Mouse (Mus musculus): Measurements from ENCODE around the gene Sema6b. TPM values are rescaled to one million over a fixed set of nuclear protein-coding genes. Genes with fewer than 3 reads are reported as not detected.
A peak's percentile ranks its signal among the peaks of the same experiment; 100 is the strongest.
"Not testable (repeated sequence)": the region's sequence is repeated elsewhere in the genome, so short reads cannot be mapped to it uniquely, and the experiment has no call there.

The Sema6b gene
- total RNA-seq, 1 experiment from 2014 or later = 11.9 TPM

DNA sequence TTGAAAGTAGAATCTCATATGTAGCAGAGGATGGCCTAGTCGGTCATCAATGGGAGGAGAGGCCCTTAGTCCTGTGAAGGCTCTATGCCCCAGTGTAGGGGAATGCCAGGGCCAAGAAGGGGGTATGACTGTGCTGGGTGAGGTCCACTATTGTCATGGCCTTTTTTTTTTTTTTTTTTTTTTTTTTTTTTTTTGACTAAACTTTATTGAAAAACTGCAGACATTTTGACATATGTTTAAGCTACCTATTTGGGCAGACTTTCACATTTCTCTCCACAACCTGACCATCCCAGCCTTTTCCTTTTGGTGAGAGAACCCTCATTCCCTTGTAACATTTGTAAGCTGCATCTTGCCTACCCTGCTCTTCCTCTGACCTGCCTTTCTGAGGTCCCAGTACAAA is 47.8 kb downstream of the Sema6b start:
- no peak for DNase-seq

DNA sequence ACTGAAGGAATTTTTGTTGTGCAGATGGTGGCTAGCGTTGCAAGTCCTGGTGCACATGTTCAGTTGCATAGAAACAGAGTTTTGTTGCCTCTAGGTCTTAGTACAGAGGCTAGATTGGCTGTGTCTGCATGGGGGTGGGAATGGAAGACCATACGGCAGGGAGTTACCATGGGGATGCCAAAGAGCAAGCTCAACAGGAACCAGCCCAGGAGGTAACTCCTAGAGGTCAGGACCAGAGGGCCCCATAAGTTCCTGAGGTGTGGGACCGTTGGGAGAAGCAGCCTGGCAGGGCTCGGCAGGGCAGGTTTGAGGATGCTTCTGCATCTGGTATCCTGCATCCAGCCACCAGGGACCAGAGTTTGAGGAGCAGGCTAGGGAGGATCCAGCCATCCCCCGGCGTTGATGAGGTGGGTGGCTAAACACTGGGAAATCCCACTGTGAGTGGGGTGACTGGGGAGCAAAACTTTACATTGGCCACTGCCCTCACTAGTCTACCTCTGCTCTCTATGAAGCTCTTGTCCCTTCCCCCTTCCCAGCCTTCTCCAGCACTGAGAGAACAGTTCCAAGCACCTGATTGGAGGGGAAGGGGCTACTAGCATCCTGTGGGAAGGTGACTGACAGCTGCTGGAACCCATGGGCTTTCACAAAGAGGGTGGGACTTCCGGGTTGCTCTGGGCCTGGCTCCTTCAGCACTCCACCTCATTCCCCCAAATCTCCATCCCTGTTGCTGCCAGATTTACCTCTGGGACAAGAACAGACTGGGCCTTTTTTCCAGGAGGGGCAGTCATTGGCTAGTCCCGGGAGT is 59.2 kb downstream of the Sema6b start:
- DNase-seq = peak; percentile 55

DNA sequence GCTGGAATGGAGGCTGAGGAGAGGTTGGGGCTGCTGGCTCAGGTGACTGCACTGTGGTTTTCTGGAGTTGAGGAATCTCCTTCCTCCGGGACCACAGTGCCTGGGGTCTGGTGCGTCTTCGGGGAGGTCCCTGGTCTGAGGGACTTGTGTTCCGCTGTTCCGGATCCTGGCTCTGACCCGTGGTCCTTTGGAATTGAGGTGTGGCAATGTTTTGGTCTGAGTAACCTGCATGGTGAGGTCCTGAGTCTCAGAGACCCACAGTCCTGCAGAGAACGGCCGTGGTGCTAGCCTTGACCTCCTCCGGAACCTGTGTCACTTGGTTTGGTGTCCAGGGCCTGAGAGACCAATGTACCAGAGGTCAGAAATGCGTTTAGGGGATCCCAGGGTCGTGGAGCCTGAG is 60.2 kb downstream of the Sema6b start:
- no peak for DNase-seq

DNA sequence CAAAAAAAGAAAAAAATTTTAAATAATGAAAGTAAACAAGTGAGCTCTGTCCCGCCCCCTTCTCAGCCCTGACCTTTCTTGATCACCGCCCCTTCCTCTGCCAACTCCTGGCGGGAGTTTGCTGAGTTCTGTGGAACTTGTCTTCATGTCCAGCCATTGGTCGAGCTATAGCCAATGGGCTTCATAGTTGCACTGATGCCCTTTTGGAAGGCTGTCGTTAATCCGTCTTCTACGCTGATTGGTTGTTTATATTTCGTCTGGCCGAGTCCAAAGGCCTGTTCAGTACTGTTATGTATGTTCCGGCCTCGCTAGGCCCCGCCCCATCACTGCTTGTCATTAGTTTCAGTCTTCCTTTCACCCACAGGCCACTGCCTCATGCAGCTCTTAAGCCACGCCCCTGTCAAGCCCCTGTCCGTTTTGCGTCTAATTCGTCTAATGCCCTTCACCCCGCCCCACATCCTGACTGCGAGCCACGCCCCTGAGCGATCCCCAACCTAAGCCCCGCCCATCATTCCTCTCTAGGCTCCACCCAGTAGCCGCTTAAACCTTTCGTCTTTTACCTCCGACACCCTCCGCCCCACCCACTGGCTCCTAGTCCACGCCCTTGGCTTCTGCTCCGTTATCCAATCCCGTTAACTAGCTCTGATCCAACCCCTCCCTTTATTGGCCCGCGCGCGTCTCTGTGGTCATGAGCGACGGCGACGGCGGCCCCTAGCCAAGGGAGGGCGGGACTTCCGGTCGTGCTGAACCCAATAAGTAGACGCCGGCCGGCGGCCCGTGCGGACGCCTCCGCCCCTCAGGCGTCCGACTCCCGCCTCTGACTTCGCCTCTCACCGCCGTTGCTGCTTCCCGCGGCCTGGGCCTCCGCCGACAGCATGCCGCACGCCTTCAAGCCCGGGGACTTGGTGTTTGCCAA is 61.0 kb downstream of the Sema6b start, which contains the start of gene Hdgfl2:
Hdgfl2 (plus strand) TSS at position 755 of the 916 bp plus-strand sequence.
- DNase-seq = peak; percentile 100

DNA sequence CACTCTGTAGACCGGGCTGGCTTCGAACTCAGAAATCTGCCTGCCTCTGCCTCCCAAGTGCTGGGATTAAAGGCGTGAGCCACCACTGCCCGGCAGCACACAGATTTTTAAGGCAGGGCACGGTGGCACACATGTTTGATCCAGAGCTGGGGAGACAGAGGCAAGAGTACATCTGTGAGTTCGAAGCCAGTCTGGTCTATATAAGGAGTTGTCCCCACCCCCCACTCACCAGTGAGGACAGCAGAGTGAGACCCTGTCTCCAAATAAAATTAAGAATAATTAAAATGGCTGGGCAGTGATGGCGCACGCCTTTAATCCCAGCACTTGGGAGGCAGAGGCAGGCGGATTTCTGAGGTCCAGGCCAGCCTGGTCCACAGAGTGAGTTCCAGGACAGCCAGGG is 61.8 kb downstream of the Sema6b start:
- not testable (repeated sequence) for DNase-seq

DNA sequence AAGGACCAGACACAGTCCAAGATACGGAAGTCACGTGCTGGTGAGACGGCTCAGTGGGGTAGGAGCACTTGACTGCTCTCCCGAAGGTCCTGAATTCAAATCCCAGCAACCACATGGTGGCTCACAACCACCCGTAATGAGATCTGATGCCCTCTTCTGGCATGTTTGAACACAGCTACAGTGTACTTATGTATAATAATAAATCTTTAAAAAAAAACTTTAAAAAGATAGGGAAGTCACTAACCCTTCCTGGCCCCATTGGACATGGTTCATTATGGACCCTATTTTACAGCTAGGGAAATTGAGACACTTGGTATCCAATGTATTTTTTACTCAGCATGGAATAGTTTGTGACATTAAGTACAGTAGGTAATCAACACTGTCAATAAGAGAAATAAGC is 62.6 kb downstream of the Sema6b start:
- DNase-seq = no peak

DNA sequence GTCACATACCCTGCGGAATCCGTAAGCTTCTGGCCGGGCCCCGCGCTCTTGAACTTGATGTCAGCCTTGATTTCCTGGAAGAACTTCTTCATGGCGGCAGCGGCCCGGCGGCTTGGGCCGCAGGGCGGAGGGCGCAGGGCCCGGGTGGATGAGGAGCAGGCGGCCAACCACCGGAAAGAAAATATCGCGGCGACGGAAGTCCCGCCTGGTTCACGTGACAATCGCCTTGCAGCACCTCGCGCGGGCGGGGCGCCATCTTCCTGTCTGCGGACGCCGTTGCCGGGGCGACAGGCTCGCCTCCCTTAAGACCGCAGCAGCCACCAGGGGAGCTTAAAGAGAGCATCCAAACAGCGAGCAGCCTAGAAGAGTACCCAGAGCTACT is 65.3 kb downstream of the Sema6b start, which contains the start of gene Ubxn6:
Ubxn6 (minus strand) TSS at position 202 of the 382 bp plus-strand sequence.
- peak; percentile 99 for DNase-seq

DNA sequence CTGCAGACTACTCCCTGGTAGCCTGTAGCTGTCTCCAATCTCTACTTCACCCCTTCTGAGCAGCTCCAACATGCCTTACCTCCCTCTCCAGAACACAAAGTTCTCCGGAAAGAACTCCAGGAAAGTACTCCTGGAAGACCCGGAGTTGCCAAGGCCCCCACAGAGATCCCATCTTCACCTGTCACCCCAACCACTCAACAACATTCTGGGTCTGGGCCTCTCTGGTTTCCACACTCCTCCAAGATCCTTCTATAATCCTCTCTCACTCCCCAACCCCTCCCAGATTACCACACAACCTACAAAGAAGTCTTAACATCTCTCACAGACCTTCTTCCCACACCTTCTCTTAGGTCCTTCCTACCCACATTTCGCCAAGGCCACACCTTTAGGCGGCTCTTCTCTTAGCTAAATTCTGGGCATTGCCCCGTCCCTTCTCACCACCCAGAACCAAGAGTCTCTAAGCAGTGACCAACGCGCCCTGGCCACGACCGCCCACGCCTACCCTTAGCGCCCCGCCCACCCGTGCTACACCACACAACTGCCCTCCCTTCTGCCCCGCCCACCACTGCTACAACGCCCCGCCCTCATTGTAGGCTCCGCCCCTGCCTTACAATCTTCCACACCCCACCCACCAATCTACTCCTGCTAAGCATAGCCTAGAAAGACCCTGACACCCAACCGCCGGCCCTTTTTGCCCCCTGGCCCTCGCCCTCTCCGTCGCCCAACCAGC is 65.9 kb downstream of the Sema6b start:
- DNase-seq = peak; percentile 95

Small RNA genes lying within 50 kb of the gene (microRNA-seq; reads per million reads assigned to microRNA genes)
- gene Gm44397 = 0 reads per million in 2 experiments

Other genes with a start within 250 kb of the Sema6b start
- 4.8 and 7.5 TPM in 2 replicates for gene Zfp959, start 248.2 kb downstream of the Sema6b start, total RNA-seq (2021)
- 4.4 and 5.4 TPM in 2 replicates for gene Zfp119b, start 190.8 kb downstream of the Sema6b start, total RNA-seq (2021)
- 1.2 and 1.6 TPM in 2 replicates for gene Ebi3, start 187.7 kb downstream of the Sema6b start, total RNA-seq (2021)
- gene Yju2, start 181.2 kb downstream of the Sema6b start, total RNA-seq (2021) = 18.2 and 24.8 TPM in 2 replicates
- 1.2 and 3.7 TPM in 2 replicates for gene Shd, start 169.9 kb downstream of the Sema6b start, total RNA-seq (2021)
- 1.6 and 2.9 TPM in 2 replicates for gene Fsd1, start 153.8 kb downstream of the Sema6b start, total RNA-seq (2021)
- 14.5 and 14.6 TPM in 2 replicates for gene Stap2, start 134.8 kb downstream of the Sema6b start, total RNA-seq (2021)
- 86.1 and 91.1 TPM in 2 replicates for gene Mpnd, start 134.6 kb downstream of the Sema6b start, total RNA-seq (2021)
- gene Sh3gl1, start 103.7 kb downstream of the Sema6b start, total RNA-seq (2021) = 46.2 and 53.7 TPM in 2 replicates
- gene Chaf1a, start 99.9 kb downstream of the Sema6b start, total RNA-seq (2021) = 8.3 and 10.2 TPM in 2 replicates
- 65.6 and 79.5 TPM in 2 replicates for gene Ubxn6, start 65.3 kb downstream of the Sema6b start, total RNA-seq (2021)
- 52.5 and 60.1 TPM in 2 replicates for gene Hdgfl2, start 60.7 kb downstream of the Sema6b start, total RNA-seq (2021)
- gene Plin4, start 30.5 kb downstream of the Sema6b start, total RNA-seq (2021) = 76.6 and 87.5 TPM in 2 replicates
- 91.4 and 109 TPM in 2 replicates for gene Plin5, start 22.7 kb downstream of the Sema6b start, total RNA-seq (2021)
- 58.3 and 63.2 TPM in 2 replicates for gene Lrg1, start 18.3 kb downstream of the Sema6b start, total RNA-seq (2021)
- 8.2 and 8.6 TPM in 2 replicates for gene Tnfaip8l1, start 22.1 kb upstream of the Sema6b start, total RNA-seq (2021)
- 61.6 and 63.5 TPM in 2 replicates for gene Mydgf, start 43.6 kb upstream of the Sema6b start, total RNA-seq (2021)
- 31.5 and 33.4 TPM in 2 replicates for gene Dpp9, start 78.6 kb upstream of the Sema6b start, total RNA-seq (2021)
- gene Fem1a, start 116.5 kb upstream of the Sema6b start, total RNA-seq (2021) = 27.1 and 29.5 TPM in 2 replicates
- gene Ticam1, start 136.4 kb upstream of the Sema6b start, total RNA-seq (2021) = 18.7 and 20.9 TPM in 2 replicates
- 76.9 and 106 TPM in 2 replicates for gene Plin3, start 152.5 kb upstream of the Sema6b start, total RNA-seq (2021)
- gene Arrdc5, start 159.9 kb upstream of the Sema6b start, total RNA-seq (2021) = not detected in 2 replicates
- 25.6 and 29.3 TPM in 2 replicates for gene Uhrf1, start 163.0 kb upstream of the Sema6b start, total RNA-seq (2021)
- 40.1 and 46.2 TPM in 2 replicates for gene Kdm4b, start 185.7 kb upstream of the Sema6b start, total RNA-seq (2021)